Comparison of ENCODE assay signal across 22 mouse cellular contexts in the genomic region with DNA sequence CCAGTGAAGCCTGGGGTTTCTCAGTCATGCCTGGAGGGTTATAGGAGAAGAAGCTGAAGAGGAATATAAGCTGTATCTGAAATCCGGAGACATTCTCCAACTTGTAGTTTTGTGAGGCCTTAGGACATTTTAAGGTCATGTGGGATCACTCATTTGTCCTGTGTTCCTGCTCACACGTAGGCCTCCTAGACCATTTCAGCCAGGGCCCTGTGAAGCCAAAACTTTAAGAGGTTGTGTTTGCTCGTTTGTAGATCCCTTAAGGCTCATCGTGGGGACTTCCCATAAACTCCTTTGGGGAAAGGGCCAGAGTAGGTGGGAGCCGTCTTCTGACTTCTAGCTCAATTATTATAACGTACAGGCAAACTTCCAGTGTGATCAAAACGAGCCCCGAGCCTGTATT.
DNase-seq lines count a peak whose midpoint lies in the region; ATAC-seq and TF ChIP-seq lines count a peak whose summit lies in the region.
"Had no signal": no experiment of that assay in that cellular context is flagged by ENCODE, and none has a peak within 500 bp of the region (broad histone marks: within the 10 kb centered on the region; RNA-seq: fewer than 3 reads in every experiment).

No protein-coding gene starts in this region.

- H3K27ac ChIP-seq in embryonic facial prominence, embryonic 12.5 days: peak overlapping the region; percentile 36; the same call in 1 of the 2 replicates
- H3K27ac ChIP-seq in embryonic facial prominence, embryonic 10.5 days (replicated peaks): no peak overlapping the region
- H3K27ac ChIP-seq in CH12.LX (ENCODE audit: insufficient read depth, low read depth): no peak overlapping the region
- peak overlapping the region; percentile 70 for H3K27ac ChIP-seq in embryonic facial prominence, embryonic 13.5 days
- peak overlapping the region; percentile 39; the same call in 1 of the 2 replicates for H3K27ac ChIP-seq in limb, embryonic 14.5 days (replicated peaks; ENCODE audit: low read depth, low read length)
- H3K27ac ChIP-seq in forebrain, embryonic 16.5 days (ENCODE audit: low read length): no peak overlapping the region
- H3K27ac ChIP-seq in gastrocnemius, adult 2 months: no peak overlapping the region
- H3K27ac ChIP-seq: forebrain, embryonic 13.5 days; forebrain, embryonic 15.5 days had no signal

- peaks cover 7% of the 10 kb centered on the region for H3K4me1 ChIP-seq in embryonic facial prominence, embryonic 12.5 days
- H3K4me1 ChIP-seq in embryonic facial prominence, embryonic 10.5 days: peaks cover 3% of the 10 kb centered on the region; the same call in 1 of the 2 replicates
- H3K4me1 ChIP-seq in CH12.LX (ENCODE audit: control insufficient read depth in 1 of 2, insufficient read depth in 2 of 2): peaks cover 0 to 9% of the 10 kb centered on the region in 2 experiments; a peak in 3 of 4 replicates
- H3K4me1 ChIP-seq in embryonic facial prominence, embryonic 13.5 days: 0 out of 2 replicates have a peak, but pooled peaks cover 7% of the 10 kb centered on the region
- peaks cover 10% of the 10 kb centered on the region; the same call in 1 of the 2 replicates for H3K4me1 ChIP-seq in limb, embryonic 14.5 days (ENCODE audit: control insufficient read depth, insufficient read depth, low read length)
- no peaks in the 10 kb centered on the region for H3K4me1 ChIP-seq in forebrain, embryonic 16.5 days (replicated peaks; ENCODE audit: control insufficient read depth, insufficient read depth, low read length)
- H3K4me1 ChIP-seq: forebrain, embryonic 13.5 days; forebrain, embryonic 15.5 days had no signal

- TF ChIP-seq EP300 in CH12.LX (IDR thresholded peaks at IDR 0.05; ENCODE audit: low read length): no peak

- TF ChIP-seq POLR2A in CH12.LX (IDR thresholded peaks at IDR 0.05; ENCODE audit: low read depth, low read length): no peak
- TF ChIP-seq POLR2A in limb, embryonic 14.5 days (IDR thresholded peaks at IDR 0.05; ENCODE audit: borderline replicate concordance, extremely low read depth, insufficient read depth, insufficient read length): no peak

- H3K4me3 ChIP-seq in embryonic facial prominence, embryonic 12.5 days: no peak overlapping the region
- H3K4me3 ChIP-seq in embryonic facial prominence, embryonic 10.5 days: no peak overlapping the region
- no peak overlapping the region for H3K4me3 ChIP-seq in CH12.LX (replicated peaks in 1 of 3; ENCODE audit: low read depth in 2 of 3, low read length in 2 of 3, poor library complexity in 1 of 3)
- H3K4me3 ChIP-seq in embryonic facial prominence, embryonic 13.5 days: no peak overlapping the region
- H3K4me3 ChIP-seq in limb, embryonic 14.5 days (replicated peaks; ENCODE audit: low read length): no peak overlapping the region
- no peak overlapping the region for H3K4me3 ChIP-seq in forebrain, embryonic 16.5 days (replicated peaks; ENCODE audit: low read length)
- H3K4me3 ChIP-seq in gastrocnemius, adult 2 months: no peak overlapping the region
- H3K4me3 ChIP-seq: forebrain, embryonic 13.5 days; forebrain, embryonic 15.5 days had no signal

- H3K27me3 ChIP-seq in embryonic facial prominence, embryonic 12.5 days: no peaks in the 10 kb centered on the region
- no peaks in the 10 kb centered on the region for H3K27me3 ChIP-seq in embryonic facial prominence, embryonic 10.5 days (replicated peaks; ENCODE audit: low read depth, poor library complexity, severe bottlenecking)
- H3K27me3 ChIP-seq in CH12.LX (replicated peaks): no peaks in the 10 kb centered on the region
- no peaks in the 10 kb centered on the region for H3K27me3 ChIP-seq in embryonic facial prominence, embryonic 13.5 days
- H3K27me3 ChIP-seq in limb, embryonic 14.5 days (ENCODE audit: control insufficient read depth, insufficient read depth, low read length): no peaks in the 10 kb centered on the region
- no peaks in the 10 kb centered on the region for H3K27me3 ChIP-seq in forebrain, embryonic 16.5 days (replicated peaks; ENCODE audit: control insufficient read depth, insufficient read depth, low read length)
- H3K27me3 ChIP-seq: forebrain, embryonic 13.5 days; forebrain, embryonic 15.5 days; Patski had no signal

- in situ Hi-C loops in CH12.LX (cut with MboI; ENCODE audit: low pct_ligation_motif_present, low pct_unique_long_range_greater_than_20kb, low sequenced_read_pairs): no loop called here

- H3K36me3 ChIP-seq in embryonic facial prominence, embryonic 12.5 days: no peaks in the 10 kb centered on the region
- no peaks in the 10 kb centered on the region for H3K36me3 ChIP-seq in embryonic facial prominence, embryonic 10.5 days (replicated peaks)
- H3K36me3 ChIP-seq in CH12.LX (replicated peaks in 1 of 2; ENCODE audit: control insufficient read depth in 1 of 2, insufficient read depth in 1 of 2, low read length in 1 of 2): no peaks in the 10 kb centered on the region
- no peaks in the 10 kb centered on the region for H3K36me3 ChIP-seq in embryonic facial prominence, embryonic 13.5 days
- no peaks in the 10 kb centered on the region for H3K36me3 ChIP-seq in limb, embryonic 14.5 days (ENCODE audit: control insufficient read depth, insufficient read depth, low read length)
- no peaks in the 10 kb centered on the region for H3K36me3 ChIP-seq in forebrain, embryonic 16.5 days (ENCODE audit: control insufficient read depth, insufficient read depth)
- H3K36me3 ChIP-seq: forebrain, embryonic 15.5 days had no signal

- WGBS in embryonic facial prominence, embryonic 12.5 days: 71% methylated on average over 8 of the region's 8 CpGs
- WGBS in embryonic facial prominence, embryonic 10.5 days: 84% methylated on average over 8 of the region's 8 CpGs
- 56% methylated on average over 8 of the region's 8 CpGs for WGBS in embryonic facial prominence, embryonic 13.5 days
- WGBS in limb, embryonic 14.5 days: 28% methylated on average over 8 of the region's 8 CpGs
- WGBS in forebrain, embryonic 16.5 days: 77% methylated on average over 8 of the region's 8 CpGs

- dilution Hi-C loops in CH12.LX (cut with MboI; ENCODE audit: extremely low pct_ligation_motif_present, extremely low pct_unique_long_range_greater_than_20kb, low sequenced_read_pairs): no loop called here

- TF ChIP-seq CTCF in CH12.LX (conservative IDR thresholded peaks at IDR 0.05 in 1 of 2, IDR thresholded peaks at IDR 0.05 in 1 of 2; ENCODE audit: low read depth in 2 of 2, low read length in 2 of 2): no peak
- no peak for TF ChIP-seq CTCF in gastrocnemius, adult 2 months (IDR thresholded peaks at IDR 0.05)

- no peak for DNase-seq in embryonic facial prominence, embryonic 10.5 days (ENCODE audit: low spot score)
- peak; percentile 6 for DNase-seq in CH12.LX (ENCODE audit: extremely low read depth)
- no peak for DNase-seq in limb, embryonic 14.5 days (ENCODE audit: low spot score)
- no peak for DNase-seq in gastrocnemius, adult 2 months
- DNase-seq in left cerebral cortex, adult 11 months (ENCODE audit: low spot score): no peak
- DNase-seq: adrenal gland, adult 8-10 months; adrenal gland, postnatal 14 days; adrenal gland, postnatal 36 days; B cell, adult 2 months; cerebellum, adult 11-12 months; cerebellum, adult 2 months; cerebellum, adult 9-10 months; cerebellum, postnatal 10 days; cerebellum, postnatal 25 days had no signal

- TF ChIP-seq RAD21 in CH12.LX (IDR thresholded peaks at IDR 0.05; ENCODE audit: low read depth, low read length): no peak

- no peak for ATAC-seq in embryonic facial prominence, embryonic 12.5 days (ENCODE audit: insufficient number of reproducible peaks, insufficient read depth, low FRiP score, low TSS enrichment)
- no peak for ATAC-seq in embryonic facial prominence, embryonic 13.5 days (ENCODE audit: insufficient number of reproducible peaks, insufficient read depth, low FRiP score, low TSS enrichment, low read depth)
- ATAC-seq in limb, embryonic 14.5 days (ENCODE audit: low FRiP score, low read depth): peak; percentile 54
- no peak for ATAC-seq in forebrain, embryonic 16.5 days
- ATAC-seq: activated CD4-positive, CD25-positive, alpha-beta regulatory T cell, adult 4 months; CD4-positive, CD25-positive, alpha-beta regulatory T cell, adult 4 months; forebrain, embryonic 13.5 days; forebrain, embryonic 15.5 days; Patski had no signal

- intact Hi-C loops in gastrocnemius, adult 2 months (cut with DNase I): no loop called here

- no peak overlapping the region for H3K9ac ChIP-seq in embryonic facial prominence, embryonic 12.5 days
- H3K9ac ChIP-seq in CH12.LX (ENCODE audit: insufficient read depth, low read depth): no peak overlapping the region
- H3K9ac ChIP-seq in embryonic facial prominence, embryonic 13.5 days: no peak overlapping the region
- no peak overlapping the region for H3K9ac ChIP-seq in limb, embryonic 14.5 days (ENCODE audit: low read depth, low read length, severe bottlenecking)
- H3K9ac ChIP-seq in forebrain, embryonic 16.5 days (replicated peaks; ENCODE audit: low read depth, low read length): no peak overlapping the region
- H3K9ac ChIP-seq: forebrain, embryonic 13.5 days; forebrain, embryonic 15.5 days had no signal

- H3K9me3 ChIP-seq in embryonic facial prominence, embryonic 12.5 days: no peaks in the 10 kb centered on the region
- H3K9me3 ChIP-seq in embryonic facial prominence, embryonic 10.5 days: no peaks in the 10 kb centered on the region
- no peaks in the 10 kb centered on the region for H3K9me3 ChIP-seq in CH12.LX (replicated peaks; ENCODE audit: low read length)
- no peaks in the 10 kb centered on the region for H3K9me3 ChIP-seq in embryonic facial prominence, embryonic 13.5 days
- no peaks in the 10 kb centered on the region for H3K9me3 ChIP-seq in limb, embryonic 14.5 days (ENCODE audit: control insufficient read depth, low read length)
- no peaks in the 10 kb centered on the region for H3K9me3 ChIP-seq in forebrain, embryonic 16.5 days (ENCODE audit: control insufficient read depth, low read length)
- H3K9me3 ChIP-seq: forebrain, embryonic 13.5 days; forebrain, embryonic 15.5 days had no signal

- H3K79me2 ChIP-seq in CH12.LX (replicated peaks; ENCODE audit: control insufficient read depth, extremely low read depth, insufficient read depth, poor library complexity, severe bottlenecking): no peaks in the 10 kb centered on the region

- H3K4me2 ChIP-seq in embryonic facial prominence, embryonic 12.5 days (replicated peaks): no peak overlapping the region
- H3K4me2 ChIP-seq in CH12.LX (ENCODE audit: insufficient read depth, low read depth, poor library complexity, severe bottlenecking): no peak overlapping the region
- no peak overlapping the region for H3K4me2 ChIP-seq in embryonic facial prominence, embryonic 13.5 days
- H3K4me2 ChIP-seq in limb, embryonic 14.5 days (replicated peaks; ENCODE audit: low read depth, low read length, severe bottlenecking): no peak overlapping the region
- no peak overlapping the region for H3K4me2 ChIP-seq in forebrain, embryonic 16.5 days (ENCODE audit: low read length)
- H3K4me2 ChIP-seq: forebrain, embryonic 13.5 days; forebrain, embryonic 15.5 days had no signal

TF ChIP-seq in CH12.LX, 34 proteins besides CTCF, POLR2A, EP300 and RAD21 (continues in another document):
- TF ChIP-seq NELFE (IDR thresholded peaks at IDR 0.05; ENCODE audit: low read depth, low read length) (no peak), BHLHE40 (IDR thresholded peaks at IDR 0.05; ENCODE audit: low read depth, low read length) (no peak), HCFC1 (IDR thresholded peaks at IDR 0.05; ENCODE audit: low read depth, low read length) (no peak), TCF12 (IDR thresholded peaks at IDR 0.05; ENCODE audit: low read depth, low read length) (no peak), SMC3 (IDR thresholded peaks at IDR 0.05; ENCODE audit: low read depth, low read length) (no peak)

Comparison
In these comparisons a context has a peak if more than half of its experiments do, and no peak if none do; other contexts are left out.
1. H3K27ac ChIP-seq: peak in embryonic facial prominence, embryonic 12.5 days (single experiment), embryonic facial prominence, embryonic 13.5 days (single experiment) and limb, embryonic 14.5 days (single experiment); none in embryonic facial prominence, embryonic 10.5 days (single experiment), CH12.LX (single experiment), forebrain, embryonic 16.5 days (single experiment) and gastrocnemius, adult 2 months (single experiment).